Comparison of ENCODE assay signal across 26 mouse cellular contexts in genomic region chr7:78179996-78180665, GRCm38 (mm10).
DNase-seq lines count a peak whose midpoint lies in the region; ATAC-seq lines count a peak whose summit lies in the region.
"Had no signal": no experiment of that assay in that cellular context is flagged by ENCODE, and none has a peak within 500 bp of the region (broad histone marks: within the 10 kb centered on the region; RNA-seq: fewer than 3 reads in every experiment).

No protein-coding gene starts in this region.

- H3K9me3 ChIP-seq in forebrain, embryonic 13.5 days (replicated peaks), result no peaks in the 10 kb centered on the region
- H3K9me3 ChIP-seq in forebrain, embryonic 10.5 days, result no peaks in the 10 kb centered on the region
- H3K9me3 ChIP-seq in hindbrain, embryonic 11.5 days (ENCODE audit: control insufficient read depth, low read length), result no peaks in the 10 kb centered on the region
- no peaks in the 10 kb centered on the region for H3K9me3 ChIP-seq in hindbrain, embryonic 10.5 days
- no peaks in the 10 kb centered on the region for H3K9me3 ChIP-seq in midbrain, embryonic 14.5 days (ENCODE audit: control insufficient read depth, low read length)
- H3K9me3 ChIP-seq in midbrain, embryonic 15.5 days, result no peaks in the 10 kb centered on the region
- H3K9me3 ChIP-seq: heart, embryonic 12.5 days; hindbrain, embryonic 12.5 days; intestine, embryonic 15.5 days; limb, embryonic 13.5 days; liver, embryonic 13.5 days; megakaryocyte, embryonic 14.5 days had no signal

- peaks cover 19% of the 10 kb centered on the region for H3K4me1 ChIP-seq in forebrain, embryonic 13.5 days
- peaks cover 5% of the 10 kb centered on the region; the same call in 1 of the 2 replicates for H3K4me1 ChIP-seq in forebrain, embryonic 10.5 days
- H3K4me1 ChIP-seq in hindbrain, embryonic 11.5 days (replicated peaks; ENCODE audit: control insufficient read depth, insufficient read depth, low read length), result no peaks in the 10 kb centered on the region
- no peaks in the 10 kb centered on the region for H3K4me1 ChIP-seq in hindbrain, embryonic 10.5 days (replicated peaks)
- H3K4me1 ChIP-seq in midbrain, embryonic 14.5 days (ENCODE audit: control insufficient read depth, insufficient read depth, low read length), result no peaks in the 10 kb centered on the region
- H3K4me1 ChIP-seq in midbrain, embryonic 15.5 days, result no peaks in the 10 kb centered on the region
- H3K4me1 ChIP-seq: heart, embryonic 12.5 days; hindbrain, embryonic 12.5 days; intestine, embryonic 15.5 days; limb, embryonic 13.5 days; liver, embryonic 13.5 days; megakaryocyte, embryonic 14.5 days had no signal

- H3K4me3 ChIP-seq in forebrain, embryonic 13.5 days, result no peak overlapping the region
- H3K4me3 ChIP-seq in forebrain, embryonic 10.5 days, result no peak overlapping the region
- H3K4me3 ChIP-seq in hindbrain, embryonic 11.5 days (ENCODE audit: low read depth, low read length), result no peak overlapping the region
- H3K4me3 ChIP-seq in hindbrain, embryonic 10.5 days, result no peak overlapping the region
- no peak overlapping the region for H3K4me3 ChIP-seq in midbrain, embryonic 14.5 days (replicated peaks; ENCODE audit: low read depth, low read length)
- no peak overlapping the region for H3K4me3 ChIP-seq in midbrain, embryonic 15.5 days
- H3K4me3 ChIP-seq: heart, embryonic 12.5 days; hindbrain, embryonic 12.5 days; intestine, embryonic 15.5 days; limb, embryonic 13.5 days; liver, embryonic 13.5 days; megakaryocyte, embryonic 14.5 days had no signal

- H3K27me3 ChIP-seq in forebrain, embryonic 13.5 days, result no peaks in the 10 kb centered on the region
- H3K27me3 ChIP-seq in forebrain, embryonic 10.5 days (ENCODE audit: poor library complexity, severe bottlenecking), result no peaks in the 10 kb centered on the region
- H3K27me3 ChIP-seq in hindbrain, embryonic 11.5 days (ENCODE audit: control insufficient read depth, insufficient read depth, low read length), result no peaks in the 10 kb centered on the region
- H3K27me3 ChIP-seq in hindbrain, embryonic 10.5 days (ENCODE audit: insufficient read depth, poor library complexity, severe bottlenecking), result no peaks in the 10 kb centered on the region
- no peaks in the 10 kb centered on the region for H3K27me3 ChIP-seq in midbrain, embryonic 14.5 days (ENCODE audit: control insufficient read depth, insufficient read depth, low read length)
- H3K27me3 ChIP-seq in midbrain, embryonic 15.5 days (replicated peaks), result no peaks in the 10 kb centered on the region
- H3K27me3 ChIP-seq: heart, embryonic 12.5 days; hindbrain, embryonic 12.5 days; intestine, embryonic 15.5 days; limb, embryonic 13.5 days; liver, embryonic 13.5 days; megakaryocyte, embryonic 14.5 days had no signal

- ATAC-seq in forebrain, embryonic 13.5 days, result 0 out of 2 replicates have a peak, but pooled peaks have one; percentile 45
- ATAC-seq in hindbrain, embryonic 11.5 days (ENCODE audit: low FRiP score), result no peak
- no peak for ATAC-seq in midbrain, embryonic 14.5 days (ENCODE audit: low FRiP score, low TSS enrichment)
- ATAC-seq in midbrain, embryonic 15.5 days (replicated peaks), result no peak
- ATAC-seq: intestine, embryonic 15.5 days; midbrain, embryonic 16.5 days had no signal

- no peak overlapping the region for H3K9ac ChIP-seq in forebrain, embryonic 13.5 days
- H3K9ac ChIP-seq in hindbrain, embryonic 11.5 days (ENCODE audit: low read depth, low read length), result no peak overlapping the region
- H3K9ac ChIP-seq in midbrain, embryonic 14.5 days (replicated peaks; ENCODE audit: low read length), result no peak overlapping the region
- no peak overlapping the region for H3K9ac ChIP-seq in midbrain, embryonic 15.5 days
- H3K9ac ChIP-seq: heart, embryonic 12.5 days; hindbrain, embryonic 12.5 days; intestine, embryonic 15.5 days; limb, embryonic 13.5 days; liver, embryonic 13.5 days had no signal

- DNase-seq in forebrain, embryonic 10.5 days (ENCODE audit: extremely low spot score, low spot score), result no peak
- peak; percentile 9 for DNase-seq in hindbrain, embryonic 11.5 days (ENCODE audit: low spot score)
- no peak for DNase-seq in hindbrain, embryonic 10.5 days (ENCODE audit: low spot score)
- peak; percentile 72 for DNase-seq in midbrain, embryonic 14.5 days
- DNase-seq in embryo, embryonic 11 days, result peak; percentile 56
- DNase-seq in neural tube, embryonic 10.5 days (ENCODE audit: extremely low spot score, low spot score), result no peak
- DNase-seq: adrenal gland, postnatal 25 days; cerebellum, adult 11 months; cerebellum, adult 9-11 months; gastrocnemius, postnatal 10 days; heart, postnatal 10 days; kidney, adult 9 months; kidney, postnatal 25 days; layer of hippocampus, postnatal 36 days; liver, embryonic 13.5 days; lung, adult 2 months; lung, postnatal 36 days; right cerebral cortex, postnatal 14 days had no signal

- 68% methylated on average over 4 of the region's 4 CpGs for WGBS in forebrain, embryonic 13.5 days
- WGBS in forebrain, embryonic 10.5 days, result 85% methylated on average over 4 of the region's 4 CpGs
- 87% methylated on average over 4 of the region's 4 CpGs for WGBS in hindbrain, embryonic 11.5 days
- 80% methylated on average over 4 of the region's 4 CpGs for WGBS in hindbrain, embryonic 10.5 days
- 76% methylated on average over 4 of the region's 4 CpGs for WGBS in midbrain, embryonic 14.5 days
- 72% methylated on average over 4 of the region's 4 CpGs for WGBS in midbrain, embryonic 15.5 days

- no peak overlapping the region for H3K27ac ChIP-seq in forebrain, embryonic 13.5 days
- no peak overlapping the region for H3K27ac ChIP-seq in forebrain, embryonic 10.5 days
- no peak overlapping the region for H3K27ac ChIP-seq in hindbrain, embryonic 11.5 days (ENCODE audit: low read depth, low read length)
- no peak overlapping the region for H3K27ac ChIP-seq in hindbrain, embryonic 10.5 days
- no peak overlapping the region for H3K27ac ChIP-seq in midbrain, embryonic 14.5 days (replicated peaks; ENCODE audit: low read depth, low read length)
- no peak overlapping the region for H3K27ac ChIP-seq in midbrain, embryonic 15.5 days
- H3K27ac ChIP-seq: hindbrain, embryonic 12.5 days; intestine, embryonic 15.5 days; limb, embryonic 13.5 days; liver, embryonic 13.5 days had no signal

- no peak overlapping the region for H3K4me2 ChIP-seq in forebrain, embryonic 13.5 days
- no peak overlapping the region for H3K4me2 ChIP-seq in hindbrain, embryonic 11.5 days (replicated peaks; ENCODE audit: low read depth, low read length)
- no peak overlapping the region for H3K4me2 ChIP-seq in midbrain, embryonic 14.5 days (ENCODE audit: low read length)
- H3K4me2 ChIP-seq in midbrain, embryonic 15.5 days, result no peak overlapping the region
- H3K4me2 ChIP-seq: heart, embryonic 12.5 days; hindbrain, embryonic 12.5 days; intestine, embryonic 15.5 days; limb, embryonic 13.5 days; liver, embryonic 13.5 days had no signal

- no peaks in the 10 kb centered on the region for H3K36me3 ChIP-seq in forebrain, embryonic 13.5 days (ENCODE audit: poor library complexity, severe bottlenecking)
- no peaks in the 10 kb centered on the region for H3K36me3 ChIP-seq in forebrain, embryonic 10.5 days (replicated peaks)
- no peaks in the 10 kb centered on the region for H3K36me3 ChIP-seq in hindbrain, embryonic 11.5 days (ENCODE audit: control insufficient read depth, insufficient read depth, low read length)
- no peaks in the 10 kb centered on the region for H3K36me3 ChIP-seq in hindbrain, embryonic 10.5 days
- no peaks in the 10 kb centered on the region for H3K36me3 ChIP-seq in midbrain, embryonic 14.5 days (ENCODE audit: control insufficient read depth, insufficient read depth, low read length)
- no peaks in the 10 kb centered on the region for H3K36me3 ChIP-seq in midbrain, embryonic 15.5 days (replicated peaks)
- H3K36me3 ChIP-seq: heart, embryonic 12.5 days; hindbrain, embryonic 12.5 days; intestine, embryonic 15.5 days; limb, embryonic 13.5 days; liver, embryonic 13.5 days had no signal

Comparison
In these comparisons a context has a peak if more than half of its experiments do, and no peak if none do; other contexts are left out.
1. DNase-seq: peak in hindbrain, embryonic 11.5 days (single experiment), midbrain, embryonic 14.5 days (single experiment) and embryo, embryonic 11 days (single experiment); none in forebrain, embryonic 10.5 days (single experiment), hindbrain, embryonic 10.5 days (single experiment) and neural tube, embryonic 10.5 days (single experiment).